Mouse (Mus musculus) spleen, adult 2 months (tissue): ENCODE measurements around the gene Itga7. TPM values are rescaled to one million over a fixed set of nuclear protein-coding genes. Genes with fewer than 3 reads are reported as not detected.

Experiments
- DNase-seq, 2 experiments: peaks; one replicate each; pipeline versions ENCODE4 v3.0.0 to v3.0.0-alpha.2; 2012 to 2021; ENCODE audit warnings: low spot score in 2 of 2, low read depth in 1 of 2
- H3K27ac ChIP-seq: fragments of 200-500 bp; 2 replicates; pipeline ENCODE4 v1.5.1; 2012; ENCODE audit warnings: low read length, inconsistent platforms; ENCODE audit not compliant: insufficient read depth
- H3K27me3 ChIP-seq: fragments of 200-500 bp; 2 replicates; pipeline ENCODE4 v1.6.1; 2012; ENCODE audit warnings: mild to moderate bottlenecking, moderate library complexity, low read length, inconsistent platforms; ENCODE audit not compliant: control insufficient read depth, insufficient read depth
- H3K36me3 ChIP-seq: fragments of 200-500 bp; 2 replicates; pipeline ENCODE4 v1.6.1; 2012; ENCODE audit warnings: mild to moderate bottlenecking, low read length, inconsistent platforms; ENCODE audit not compliant: control insufficient read depth, insufficient read depth
- H3K4me1 ChIP-seq: fragments of 200-500 bp; 2 replicates; pipeline ENCODE4 v1.6.1; 2011; ENCODE audit warnings: inconsistent platforms; ENCODE audit not compliant: control insufficient read depth, insufficient read depth, insufficient read length
- H3K4me3 ChIP-seq: fragments of 200-500 bp; 2 replicates; pipeline ENCODE4 v1.5.1; 2011; ENCODE audit warnings: mild to moderate bottlenecking, inconsistent platforms; ENCODE audit not compliant: insufficient read depth, insufficient read length; ENCODE audit errors: extremely low read depth
- CTCF ChIP-seq: fragments of 200-500 bp; IDR thresholded peaks from 2 replicates; pipeline ENCODE4 v1.5.1; 2011; ENCODE audit warnings: mild to moderate bottlenecking, inconsistent platforms; ENCODE audit not compliant: insufficient read depth, insufficient read length, insufficient replicate concordance; ENCODE audit errors: extremely low read depth
- POLR2A ChIP-seq: fragments of 200-500 bp; IDR thresholded peaks from 2 replicates; pipeline ENCODE4 v1.6.1; 2011; ENCODE audit warnings: low read depth, low read length, inconsistent platforms
- WGBS: fragments of 180-500 bp; shearing (Covaris S2); methylation state at CpG from one replicate; pipeline ENCODE4 v1.1.7; 2018; 5-methylcytosine and 5-hydroxymethylcytosine counted together
- polyA plus RNA-seq: library from polyadenylated mRNA; depleted of rRNA; stranded (reverse); fragments of >200 nt; gene quantifications from 2 replicates; pipeline ENCODE4 v1.2.3, GENCODE M21; 2012; rRNA removed

Gene Itga7
- polyA plus RNA-seq, 1 experiment: 5.8 TPM

DNA sequence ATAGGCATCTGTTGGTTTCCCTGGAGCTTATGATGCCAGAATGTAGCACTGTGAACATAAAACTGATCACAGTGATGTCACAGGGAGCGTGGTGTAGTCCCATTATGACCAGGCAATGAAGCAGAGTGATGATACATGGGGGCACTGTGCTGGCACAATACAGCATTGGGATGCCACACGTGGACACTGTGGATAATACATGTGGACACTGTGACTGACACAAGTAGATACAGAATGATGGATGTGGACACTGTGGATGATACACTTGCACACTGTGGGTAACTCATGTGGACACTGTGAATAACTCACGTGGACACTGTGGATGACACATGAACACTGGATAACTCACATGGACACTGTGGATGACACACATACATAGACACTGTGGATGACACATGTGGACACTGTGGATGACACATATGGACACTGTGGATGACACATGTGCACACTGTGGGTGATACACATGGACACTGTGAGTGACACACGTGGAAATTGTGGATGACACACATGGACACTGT is 63.0 kb downstream of the Itga7 start:
- Histone ChIP-seq H3K4me1 (no peaks in the 10 kb centered on the region), H3K27me3 (no peaks in the 10 kb centered on the region), H3K4me3 (no peak overlapping the region), H3K36me3 (no peaks in the 10 kb centered on the region), H3K27ac (no peak overlapping the region)
- TF ChIP-seq CTCF (no peak), POLR2A (no peak)
- no peak for DNase-seq
- WGBS: 78% methylated on average over 4 of the region's 4 CpGs

DNA sequence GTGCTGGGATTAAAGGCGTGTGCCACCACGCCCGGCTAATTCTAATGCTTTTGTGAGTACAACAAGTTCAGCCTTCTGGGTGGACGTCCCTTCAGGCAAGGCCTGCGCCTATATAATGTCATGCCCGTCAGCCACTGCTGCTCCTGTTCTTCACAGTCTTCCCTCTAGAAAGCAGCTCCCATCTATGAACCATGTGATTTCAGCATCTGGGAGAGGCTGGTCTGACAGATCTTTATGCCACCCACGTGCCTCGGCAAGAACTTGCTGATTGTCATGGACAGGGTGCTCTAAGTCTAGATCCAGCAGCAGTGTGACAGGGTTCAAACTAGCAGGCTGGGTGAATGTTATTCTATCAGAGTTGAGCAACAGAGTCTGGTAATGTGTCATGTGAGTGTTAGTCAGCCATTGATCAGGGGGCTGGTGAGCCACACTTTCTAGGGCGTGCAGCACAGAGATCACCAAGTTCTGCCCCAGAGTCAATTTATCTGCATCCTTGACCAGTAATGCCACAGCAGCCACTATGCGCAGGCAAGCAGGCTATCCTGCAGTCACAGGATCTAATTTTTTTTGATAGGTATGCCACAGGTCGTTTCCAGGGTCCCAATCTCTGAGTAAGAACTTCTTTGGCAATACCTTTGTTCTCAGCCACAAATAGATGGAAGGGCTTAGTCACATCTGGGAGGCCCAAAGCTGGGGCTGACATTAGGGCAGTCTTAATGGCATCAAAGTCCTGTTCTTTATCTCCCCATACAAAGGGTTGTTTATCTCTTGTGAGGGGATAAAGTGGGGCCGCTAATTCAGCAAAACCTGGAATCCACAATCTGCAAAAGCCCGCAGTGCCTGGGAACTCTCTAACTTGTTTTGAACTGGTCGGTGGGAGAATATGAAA is 70.7 kb downstream of the Itga7 start:
- Histone ChIP-seq H3K36me3 (no peaks in the 10 kb centered on the region), H3K4me3 (no peak overlapping the region), H3K27me3 (no peaks in the 10 kb centered on the region), H3K4me1 (no peaks in the 10 kb centered on the region), H3K27ac (no peak overlapping the region)
- WGBS: 86% methylated on average over 14 of the region's 14 CpGs
- no peak for DNase-seq
- TF ChIP-seq CTCF (no peak), POLR2A (no peak)

Other genes with a start within 250 kb of the Itga7 start
- 43.3 and 44.4 TPM in 2 replicates for gene Rab5b, start 237.6 kb upstream of the Itga7 start, polyA plus RNA-seq
- 0.66 and 9.3 TPM in 2 replicates for gene Pmel, start 229.6 kb upstream of the Itga7 start, polyA plus RNA-seq
- gene Cdk2, start 228.8 kb upstream of the Itga7 start, polyA plus RNA-seq: 19.5 and 19.8 TPM in 2 replicates
- 124 and 126 TPM in 2 replicates for gene Dgka, start 189.0 kb upstream of the Itga7 start, polyA plus RNA-seq
- gene Pym1, start 185.9 kb upstream of the Itga7 start, polyA plus RNA-seq: 31.7 and 34.7 TPM in 2 replicates
- gene Mmp19, start 142.9 kb upstream of the Itga7 start, polyA plus RNA-seq: 1.7 and 1.8 TPM in 2 replicates
- 9.1 and 9.4 TPM in 2 replicates for gene Dnajc14, start 129.8 kb upstream of the Itga7 start, polyA plus RNA-seq
- 10.8 and 11.6 TPM in 2 replicates for gene Tmem198b, start 129.4 kb upstream of the Itga7 start, polyA plus RNA-seq
- 3.0 and 4.5 TPM in 2 replicates for gene Sarnp, start 116.5 kb upstream of the Itga7 start, polyA plus RNA-seq
- 25.5 and 28.9 TPM in 2 replicates for gene Ormdl2, start 112.2 kb upstream of the Itga7 start, polyA plus RNA-seq
- 5.8 and 6.0 TPM in 2 replicates for gene Gdf11, start 42.1 kb upstream of the Itga7 start, polyA plus RNA-seq
- gene Cd63, start 32.8 kb upstream of the Itga7 start, polyA plus RNA-seq: 25.8 and 35.7 TPM in 2 replicates
- gene Rdh5, start 10.9 kb upstream of the Itga7 start, polyA plus RNA-seq: 15.1 and 15.8 TPM in 2 replicates
- 113 and 138 TPM in 2 replicates for gene Bloc1s1, start 9.8 kb upstream of the Itga7 start, polyA plus RNA-seq
- 0.07 TPM in 1 of 2 replicates, not detected in the other for gene Mettl7b, start 27.2 kb downstream of the Itga7 start, polyA plus RNA-seq
- gene Olfr9, start 55.6 kb downstream of the Itga7 start, polyA plus RNA-seq: not detected in 2 replicates
- gene Olfr763, start 77.0 kb downstream of the Itga7 start, polyA plus RNA-seq: not detected in 2 replicates
- gene Olfr764-ps1, start 106.1 kb downstream of the Itga7 start, polyA plus RNA-seq: not detected in 2 replicates
- gene Olfr765, start 116.2 kb downstream of the Itga7 start, polyA plus RNA-seq: not detected in 2 replicates
- gene Olfr766-ps1, start 135.2 kb downstream of the Itga7 start, polyA plus RNA-seq: not detected in 2 replicates
- gene Olfr767, start 149.1 kb downstream of the Itga7 start, polyA plus RNA-seq: not detected in 2 replicates
- not detected in 2 replicates for gene Olfr768, start 165.6 kb downstream of the Itga7 start, polyA plus RNA-seq
- not detected in 2 replicates for gene Olfr769, start 184.0 kb downstream of the Itga7 start, polyA plus RNA-seq
- gene Olfr770, start 205.2 kb downstream of the Itga7 start, polyA plus RNA-seq: not detected in 2 replicates
- gene Olfr771, start 230.9 kb downstream of the Itga7 start, polyA plus RNA-seq: not detected in 2 replicates
- not detected in 2 replicates for gene Olfr772, start 244.1 kb downstream of the Itga7 start, polyA plus RNA-seq